Mouse (Mus musculus) limb, embryonic 15.5 days (tissue): ENCODE measurements around the gene Shq1. TPM values are rescaled to one million over a fixed set of nuclear protein-coding genes. Genes with fewer than 3 reads are reported as not detected.

ENCODE experiments used
- ATAC-seq: fragments of 200-750 bp; cut with Nextera tagmentation; 2 replicates; pipeline ENCODE4 v1.8.0; 2017; ENCODE audit warnings: low read depth, moderate TSS enrichment; ENCODE audit not compliant: insufficient number of reproducible peaks, low FRiP score, low TSS enrichment
- H3K27ac ChIP-seq: fragments of 300-500 bp; sonication (generic); 2 replicates; pipeline ENCODE4 v1.5.1; 2015; ENCODE audit warnings: moderate library complexity, mild to moderate bottlenecking, inconsistent platforms
- H3K27me3 ChIP-seq: fragments of 300-500 bp; sonication (generic); 2 replicates; pipeline ENCODE4 v1.6.1; 2015; ENCODE audit warnings: inconsistent platforms
- H3K36me3 ChIP-seq: fragments of 300-500 bp; sonication (generic); 2 replicates; pipeline ENCODE4 v1.6.1; 2015; ENCODE audit warnings: inconsistent platforms
- H3K4me1 ChIP-seq: fragments of 300-500 bp; sonication (generic); 2 replicates; pipeline ENCODE4 v1.6.1; 2015; ENCODE audit warnings: inconsistent platforms
- H3K4me2 ChIP-seq: fragments of 300-500 bp; sonication (generic); 2 replicates; pipeline ENCODE4 v1.6.1; 2015; ENCODE audit warnings: mild to moderate bottlenecking, inconsistent platforms
- H3K4me3 ChIP-seq: fragments of 300-500 bp; sonication (generic); 2 replicates; pipeline ENCODE4 v1.5.1; 2015; ENCODE audit warnings: mild to moderate bottlenecking, inconsistent platforms
- H3K9ac ChIP-seq: fragments of 300-500 bp; sonication (generic); 2 replicates; pipeline ENCODE4 v1.6.1; 2015; ENCODE audit warnings: inconsistent platforms
- H3K9me3 ChIP-seq: fragments of 300-500 bp; sonication (generic); 2 replicates; pipeline ENCODE4 v1.6.1; 2016; ENCODE audit warnings: inconsistent platforms
- WGBS: fragments of 180-500 bp; shearing (Covaris S2); methylation state at CpG from one replicate; pipeline ENCODE4 v1.1.7; 2015; 5-methylcytosine and 5-hydroxymethylcytosine counted together
- polyA plus RNA-seq: library from polyadenylated mRNA; unstranded; fragments of >200 nt; fragmentation: Nextera tagmentation; extraction: Ambion mirVana; gene quantifications from 2 replicates; pipeline ENCODE4 v1.2.1, GENCODE M21; 2015

The Shq1 gene
- polyA plus RNA-seq: 14.3 and 14.4 TPM in 2 replicates

DNA sequence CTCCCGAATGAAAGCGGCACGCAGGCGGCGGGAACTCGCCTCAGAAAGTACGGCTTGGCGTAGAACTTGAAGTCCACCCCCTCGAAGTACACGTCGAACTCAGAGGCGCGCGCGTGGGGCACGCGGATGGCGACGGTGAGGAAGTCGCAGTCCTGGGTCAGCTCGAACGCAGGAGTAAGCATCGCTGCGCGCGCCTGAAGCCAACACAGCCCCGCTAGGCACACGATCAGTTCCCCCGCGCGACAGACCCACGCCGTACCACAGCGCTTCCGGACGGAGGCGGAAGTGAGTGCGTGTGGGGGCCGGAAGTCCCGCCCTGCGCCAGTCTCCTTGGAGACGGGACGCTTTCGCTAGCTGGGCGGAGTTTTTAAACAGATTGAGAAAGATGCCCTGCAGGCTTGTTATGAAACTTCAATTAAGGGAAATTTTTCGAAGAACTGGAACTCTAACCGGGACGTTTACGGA is at the start of gene Shq1:
Shq1 (minus strand) TSS at position 278 of the 465 bp plus-strand sequence.
- Histone ChIP-seq H3K27ac (0 out of 2 replicates have a peak within 1 kb of the TSS, but pooled peaks have one; percentile 40), H3K27me3 (peaks cover 8% of the 10 kb centered on the region; the same call in 1 of the 2 replicates), H3K4me2 (peak within 1 kb of the TSS; percentile 92), H3K9ac (peak within 1 kb of the TSS; percentile 60), H3K36me3 (no peaks in the 10 kb centered on the region), H3K4me1 (peaks cover 11% of the 10 kb centered on the region), H3K9me3 (no peaks in the 10 kb centered on the region), H3K4me3 (peak within 1 kb of the TSS; percentile 93)
- peak; percentile 87 for ATAC-seq
- WGBS: under 1% methylated on average over 49 of the region's 49 CpGs

DNA sequence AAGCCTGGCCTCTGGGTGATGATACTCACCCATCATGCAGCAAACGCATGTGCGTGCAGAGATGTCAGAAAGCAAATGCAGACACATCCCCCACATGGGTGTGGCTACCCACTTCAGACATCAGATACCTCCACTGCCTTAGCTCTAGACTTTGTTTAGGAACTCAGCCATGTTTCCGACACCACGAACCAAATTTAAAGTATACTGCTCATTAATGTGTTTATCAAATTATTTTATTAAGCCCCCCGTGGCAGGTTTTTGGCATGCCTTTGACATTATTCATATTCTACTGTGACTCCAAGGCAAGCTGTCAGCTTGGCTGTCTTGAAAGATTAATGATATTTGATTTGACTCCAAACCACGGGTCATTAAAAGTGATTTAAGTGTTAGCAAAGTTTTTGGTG is 49.1 kb upstream of the Shq1 start:
- no peaks in the 10 kb centered on the region for H3K27me3 ChIP-seq
- H3K9me3 ChIP-seq: no peaks in the 10 kb centered on the region
- H3K9ac ChIP-seq: no peak overlapping the region
- H3K4me3 ChIP-seq: no peak overlapping the region
- H3K36me3 ChIP-seq: 0 out of 2 replicates have a peak, but pooled peaks cover 4% of the 10 kb centered on the region
- H3K27ac ChIP-seq: no peak overlapping the region
- H3K4me2 ChIP-seq: no peak overlapping the region
- peaks cover 25% of the 10 kb centered on the region for H3K4me1 ChIP-seq
- WGBS: 38% methylated on average over 6 of the region's 6 CpGs
- ATAC-seq: 0 out of 2 replicates have a peak, but pooled peaks have one; percentile 61

DNA sequence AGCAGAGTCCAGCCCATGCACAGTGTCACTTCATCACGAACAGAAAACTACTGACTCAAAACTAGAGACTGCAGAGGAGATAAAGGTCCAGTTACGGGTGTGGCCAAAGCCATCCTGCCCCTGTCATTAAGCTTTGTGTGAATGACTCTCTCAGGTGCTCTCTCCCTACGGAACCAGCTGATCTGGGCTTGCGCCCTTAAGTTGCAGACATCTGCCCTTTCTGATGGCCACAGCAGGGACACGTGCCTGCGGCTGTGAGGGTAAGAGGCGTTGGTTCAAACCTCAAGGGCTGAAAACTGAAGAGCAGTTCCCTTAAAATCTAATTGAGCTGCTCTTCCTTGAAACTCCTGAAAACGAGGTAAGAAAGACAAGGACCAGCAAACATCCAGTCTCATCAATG is 45.9 kb upstream of the Shq1 start:
- H3K9me3 ChIP-seq: no peaks in the 10 kb centered on the region
- no peak overlapping the region for H3K4me3 ChIP-seq
- 0 out of 2 replicates have a peak, but pooled peaks cover 4% of the 10 kb centered on the region for H3K36me3 ChIP-seq
- ATAC-seq: no peak
- no peak overlapping the region for H3K27ac ChIP-seq
- H3K9ac ChIP-seq: no peak overlapping the region
- WGBS: 77% methylated on average over 8 of the region's 8 CpGs
- H3K4me2 ChIP-seq: no peak overlapping the region
- H3K4me1 ChIP-seq: peaks cover 16% of the 10 kb centered on the region
- H3K27me3 ChIP-seq: no peaks in the 10 kb centered on the region

DNA sequence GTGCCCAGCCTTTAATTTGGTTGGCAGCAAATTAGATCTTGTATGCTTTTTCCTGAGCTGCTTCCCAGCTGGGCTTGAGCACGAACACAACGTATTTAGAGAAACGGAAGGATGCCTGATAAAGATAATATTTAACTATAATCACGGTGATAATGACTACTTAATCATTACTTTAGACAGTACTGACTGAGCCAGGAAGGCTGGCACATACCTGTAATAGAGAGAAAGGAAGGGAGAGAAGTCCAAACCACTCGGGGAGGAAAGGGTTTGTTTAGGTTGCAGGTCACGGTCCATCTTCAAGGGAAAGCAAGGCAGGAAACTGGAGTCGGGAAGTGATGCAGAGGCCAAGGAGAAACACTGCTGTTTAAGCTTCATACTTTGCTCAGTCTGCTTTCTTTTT is 45.2 kb upstream of the Shq1 start:
- Histone ChIP-seq H3K9ac (no peak overlapping the region), H3K4me2 (no peak overlapping the region), H3K36me3 (0 out of 2 replicates have a peak, but pooled peaks cover 4% of the 10 kb centered on the region), H3K4me1 (peaks cover 15% of the 10 kb centered on the region), H3K27ac (no peak overlapping the region), H3K9me3 (no peaks in the 10 kb centered on the region), H3K27me3 (no peaks in the 10 kb centered on the region), H3K4me3 (no peak overlapping the region)
- 74% methylated on average over 7 of the region's 7 CpGs for WGBS
- ATAC-seq: no peak

DNA sequence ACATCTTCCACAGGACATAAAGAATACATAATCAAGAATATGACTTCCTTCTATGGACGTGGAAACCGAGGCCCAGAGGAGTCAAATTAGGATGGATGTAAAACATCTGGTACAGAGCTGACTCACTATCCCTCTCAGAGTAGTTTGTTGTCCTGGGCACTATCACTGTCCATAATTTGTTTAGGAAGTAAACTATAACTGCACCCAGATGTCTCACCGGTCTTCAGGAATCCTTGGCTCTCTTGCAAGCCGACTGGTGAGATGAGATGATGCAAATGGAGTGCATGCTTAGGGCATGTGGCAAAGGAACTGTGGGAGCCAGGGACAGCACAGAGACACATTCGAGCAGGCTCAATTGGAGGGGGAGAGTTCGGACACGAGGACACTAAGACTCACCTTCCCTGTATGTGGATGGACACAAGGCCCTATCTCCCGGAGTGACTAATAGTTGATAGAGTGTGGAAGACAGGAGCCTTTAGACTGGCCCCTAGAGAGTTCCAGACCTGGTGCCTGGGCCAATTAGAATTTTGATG is 44.4 kb upstream of the Shq1 start:
- H3K4me1 ChIP-seq: peaks cover 8% of the 10 kb centered on the region; the same call in 1 of the 2 replicates
- H3K9ac ChIP-seq: no peak overlapping the region
- H3K27me3 ChIP-seq: no peaks in the 10 kb centered on the region
- 0 out of 2 replicates have a peak, but pooled peaks cover 4% of the 10 kb centered on the region for H3K36me3 ChIP-seq
- ATAC-seq: no peak
- H3K4me3 ChIP-seq: no peak overlapping the region
- WGBS: 66% methylated on average over 8 of the region's 8 CpGs
- H3K27ac ChIP-seq: no peak overlapping the region
- H3K9me3 ChIP-seq: no peaks in the 10 kb centered on the region
- H3K4me2 ChIP-seq: no peak overlapping the region

DNA sequence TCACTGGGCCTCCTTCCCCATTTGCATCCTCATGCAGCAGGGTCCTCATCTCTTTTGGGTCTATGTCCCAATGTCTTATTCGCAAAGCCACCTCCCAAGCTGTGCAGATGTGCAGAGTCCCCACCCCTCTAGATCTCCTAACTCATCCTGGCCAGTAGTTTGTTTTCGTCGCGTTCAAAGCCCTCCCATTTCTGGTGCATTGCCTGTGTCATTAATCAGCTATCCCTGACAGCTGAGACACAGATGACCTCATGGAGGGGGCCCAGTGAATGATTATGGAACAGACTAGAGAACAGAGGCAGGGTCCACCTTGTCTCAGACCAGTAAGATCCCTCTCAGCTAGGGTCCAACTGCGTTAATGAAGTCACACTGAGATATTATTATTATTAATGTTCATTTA is 39.9 kb upstream of the Shq1 start:
- Histone ChIP-seq H3K27ac (no peak overlapping the region), H3K4me2 (no peak overlapping the region), H3K4me3 (no peak overlapping the region), H3K27me3 (no peaks in the 10 kb centered on the region), H3K9ac (no peak overlapping the region), H3K36me3 (no peaks in the 10 kb centered on the region), H3K9me3 (no peaks in the 10 kb centered on the region), H3K4me1 (peaks cover 34% of the 10 kb centered on the region)
- ATAC-seq: no peak
- WGBS: 82% methylated on average over 5 of the region's 5 CpGs

DNA sequence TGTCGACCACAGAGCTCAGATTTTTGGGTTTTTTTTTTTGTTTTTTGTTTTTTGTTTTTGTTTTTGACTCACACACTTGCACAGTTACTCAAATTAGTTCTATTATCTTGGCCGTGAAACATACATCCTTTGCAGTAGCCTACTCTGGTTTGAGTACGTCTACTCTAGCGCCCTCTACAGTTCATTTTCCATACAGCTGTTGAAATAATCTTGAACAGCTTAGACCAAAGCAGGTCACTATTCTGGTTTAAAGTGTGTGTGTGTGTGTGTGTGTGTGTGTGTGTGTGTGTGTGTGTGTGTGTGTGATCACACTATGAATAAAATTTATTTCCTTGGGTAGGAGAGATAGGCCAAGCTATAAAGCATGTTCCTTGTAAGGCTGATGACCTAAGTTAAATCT is 39.2 kb upstream of the Shq1 start:
- WGBS: 44% methylated on average over 4 of the region's 4 CpGs
- Histone ChIP-seq H3K4me2 (no peak overlapping the region), H3K4me1 (peaks cover 34% of the 10 kb centered on the region), H3K4me3 (no peak overlapping the region), H3K9me3 (no peaks in the 10 kb centered on the region), H3K36me3 (no peaks in the 10 kb centered on the region), H3K27ac (no peak overlapping the region), H3K27me3 (no peaks in the 10 kb centered on the region), H3K9ac (no peak overlapping the region)
- no peak for ATAC-seq

DNA sequence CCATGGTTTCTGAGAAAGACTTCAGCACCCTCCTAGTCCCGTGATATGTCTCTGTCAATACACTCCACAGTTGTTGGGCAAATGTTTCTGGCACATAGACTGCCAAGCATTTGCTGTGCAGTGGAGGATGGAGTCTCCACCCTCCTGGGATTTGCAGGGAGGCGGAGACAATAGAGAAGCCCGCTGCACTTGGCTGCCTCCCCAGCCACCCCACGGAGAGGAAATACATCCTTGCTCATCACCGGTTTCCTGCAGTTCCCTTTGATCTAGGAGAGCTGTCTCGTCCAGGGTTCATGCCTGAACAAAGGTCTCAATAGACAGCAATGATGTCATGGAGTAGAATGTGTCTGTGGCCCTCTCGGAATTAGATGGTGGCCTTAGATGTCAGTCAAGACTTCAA is 38.5 kb upstream of the Shq1 start:
- no peak for ATAC-seq
- no peaks in the 10 kb centered on the region for H3K9me3 ChIP-seq
- H3K27ac ChIP-seq: no peak overlapping the region
- no peaks in the 10 kb centered on the region for H3K36me3 ChIP-seq
- no peaks in the 10 kb centered on the region for H3K27me3 ChIP-seq
- no peak overlapping the region for H3K9ac ChIP-seq
- H3K4me1 ChIP-seq: peaks cover 38% of the 10 kb centered on the region
- no peak overlapping the region for H3K4me3 ChIP-seq
- WGBS: 27% methylated on average over 7 of the region's 7 CpGs
- H3K4me2 ChIP-seq: no peak overlapping the region

DNA sequence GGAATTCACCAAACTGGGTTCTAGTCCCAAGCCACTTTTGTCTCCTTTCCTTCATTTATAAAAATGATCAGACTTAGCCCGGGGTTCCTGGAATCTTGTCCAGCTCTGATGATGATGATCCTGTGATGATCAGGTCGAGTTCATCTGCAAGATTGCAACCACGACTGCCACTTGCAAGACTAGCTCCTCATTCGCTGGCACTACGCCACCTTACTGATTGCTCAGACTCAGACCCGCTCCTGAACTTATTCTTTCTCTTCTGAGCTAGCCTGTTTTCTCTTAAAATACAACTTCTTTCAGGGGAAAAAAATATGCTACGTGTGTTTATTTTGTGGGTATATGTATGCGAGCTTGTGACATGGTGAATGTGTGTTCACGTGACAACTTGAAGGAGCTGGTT is 38.0 kb upstream of the Shq1 start:
- H3K27me3 ChIP-seq: no peaks in the 10 kb centered on the region
- no peak for ATAC-seq
- no peak overlapping the region for H3K4me2 ChIP-seq
- no peak overlapping the region for H3K27ac ChIP-seq
- H3K9ac ChIP-seq: no peak overlapping the region
- WGBS: 73% methylated on average over 9 of the region's 9 CpGs
- no peaks in the 10 kb centered on the region for H3K9me3 ChIP-seq
- H3K4me3 ChIP-seq: no peak overlapping the region
- no peaks in the 10 kb centered on the region for H3K36me3 ChIP-seq
- H3K4me1 ChIP-seq: peaks cover 43% of the 10 kb centered on the region

DNA sequence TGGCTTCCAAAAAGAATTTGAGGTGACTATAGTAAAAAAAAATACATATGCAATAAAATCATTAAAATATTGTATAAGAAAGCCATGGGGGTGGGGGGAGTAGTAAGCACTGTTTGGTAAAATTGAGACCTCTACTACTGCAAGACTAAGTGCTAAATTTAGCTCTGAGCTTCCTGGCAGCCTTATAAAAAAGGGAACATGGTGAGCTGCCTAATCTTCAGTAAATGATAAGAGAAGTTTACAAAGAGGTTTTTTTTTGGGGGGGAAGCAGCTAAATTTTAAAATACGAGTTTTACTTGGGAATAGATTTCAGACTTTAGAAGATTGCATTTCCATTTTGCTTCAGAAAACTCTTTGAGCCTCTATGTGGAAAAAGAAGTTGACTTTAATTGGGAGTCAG is 37.3 kb upstream of the Shq1 start:
- Histone ChIP-seq H3K27ac (0 out of 2 replicates have a peak overlapping the region, but pooled peaks have one; percentile 88), H3K27me3 (no peaks in the 10 kb centered on the region), H3K36me3 (no peaks in the 10 kb centered on the region), H3K4me1 (peaks cover 43% of the 10 kb centered on the region), H3K9ac (no peak overlapping the region), H3K4me2 (peak overlapping the region; percentile 77; the same call in 1 of the 2 replicates), H3K4me3 (no peak overlapping the region), H3K9me3 (no peaks in the 10 kb centered on the region)
- ATAC-seq: no peak
- 58% methylated on average over 1 of the region's 1 CpGs for WGBS

DNA sequence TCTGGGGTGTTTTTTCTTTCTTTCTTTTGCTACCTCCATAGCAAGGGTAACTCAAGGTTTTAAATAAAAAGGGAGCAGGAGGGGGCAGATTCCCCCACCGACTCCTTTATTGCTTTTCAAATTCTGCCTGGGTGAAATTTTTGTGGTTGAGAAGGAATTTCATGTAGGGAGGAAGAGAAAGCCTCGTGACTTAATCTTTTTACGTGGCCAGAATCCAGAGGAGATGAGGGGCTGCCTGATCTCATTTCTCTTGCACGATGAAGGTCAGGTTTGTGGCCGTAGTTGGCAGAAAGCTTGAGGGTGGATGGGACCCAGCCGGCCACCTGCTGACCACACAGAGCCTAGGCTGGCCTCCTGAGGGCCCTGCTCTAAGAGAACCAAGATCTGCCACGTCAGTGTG is 36.6 kb upstream of the Shq1 start:
- Histone ChIP-seq H3K36me3 (no peaks in the 10 kb centered on the region), H3K9ac (no peak overlapping the region), H3K4me3 (0 out of 2 replicates have a peak overlapping the region, but pooled peaks have one; percentile 10), H3K27ac (peak overlapping the region; percentile 88), H3K9me3 (no peaks in the 10 kb centered on the region), H3K27me3 (no peaks in the 10 kb centered on the region), H3K4me2 (peak overlapping the region; percentile 77), H3K4me1 (peaks cover 43% of the 10 kb centered on the region)
- 18% methylated on average over 7 of the region's 7 CpGs for WGBS
- ATAC-seq: peak; percentile 46; the same call in 1 of the 2 replicates

DNA sequence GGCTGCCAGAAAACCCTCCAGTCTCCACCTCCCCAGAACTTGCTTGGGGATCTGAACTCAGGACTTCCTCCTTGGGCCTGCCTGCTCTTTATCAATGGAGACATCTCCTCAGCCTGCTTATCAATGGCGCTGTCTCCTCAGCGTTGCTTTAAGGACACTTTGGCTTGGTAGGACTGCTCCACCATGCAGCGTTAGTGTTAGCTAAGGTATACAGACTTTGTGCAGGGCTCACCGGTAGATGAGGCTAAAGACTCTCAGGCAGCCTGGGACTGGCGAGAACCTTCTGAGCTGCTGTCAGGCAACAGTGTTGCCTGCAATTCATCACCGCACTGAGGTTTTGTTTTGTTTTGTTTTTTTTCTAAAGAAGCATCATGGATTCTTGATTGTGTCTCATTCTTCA is 35.9 kb upstream of the Shq1 start:
- ATAC-seq: no peak
- Histone ChIP-seq H3K9me3 (no peaks in the 10 kb centered on the region; the same call in 1 of the 2 replicates), H3K27ac (peak overlapping the region; percentile 88), H3K4me3 (peak overlapping the region; percentile 12; the same call in 1 of the 2 replicates), H3K36me3 (no peaks in the 10 kb centered on the region), H3K4me1 (peaks cover 43% of the 10 kb centered on the region), H3K27me3 (no peaks in the 10 kb centered on the region), H3K4me2 (0 out of 2 replicates have a peak overlapping the region, but pooled peaks have one; percentile 77), H3K9ac (no peak overlapping the region)
- 75% methylated on average over 6 of the region's 6 CpGs for WGBS
